Mouse (Mus musculus) midbrain, embryonic 11.5 days (tissue): Measurements from ENCODE around the gene Ahsg. TPM values are rescaled to one million over a fixed set of nuclear protein-coding genes. Genes with fewer than 3 reads are reported as not detected.

Experiments
- ATAC-seq: fragments of 200-750 bp; cut with Nextera tagmentation; 2 replicates; pipeline ENCODE4 v1.8.0; 2017; ENCODE audit warnings: moderate TSS enrichment, moderate library complexity; ENCODE audit not compliant: low FRiP score
- DNase-seq: peaks from one replicate; pipeline ENCODE4 v3.0.0; 2015; ENCODE audit warnings: low spot score; ENCODE audit errors: missing footprints
- H3K27ac ChIP-seq: fragments of 300-500 bp; sonication (generic); 2 replicates; pipeline ENCODE4 v1.5.1; 2014; ENCODE audit warnings: low read depth, low read length
- H3K27me3 ChIP-seq: fragments of 300-500 bp; sonication (generic); 2 replicates; pipeline ENCODE4 v1.6.1; 2014; ENCODE audit warnings: mild to moderate bottlenecking, low read length, moderate library complexity, mixed read lengths; ENCODE audit not compliant: control insufficient read depth, insufficient read depth
- H3K36me3 ChIP-seq: fragments of 300-500 bp; sonication (generic); 2 replicates; pipeline ENCODE4 v1.6.1; 2014; ENCODE audit warnings: mild to moderate bottlenecking, low read length, moderate library complexity, mixed read lengths; ENCODE audit not compliant: control insufficient read depth, insufficient read depth
- H3K4me1 ChIP-seq: fragments of 300-500 bp; sonication (generic); 2 replicates; pipeline ENCODE4 v1.6.1; 2014; ENCODE audit warnings: low read length; ENCODE audit not compliant: control insufficient read depth, insufficient read depth
- H3K4me2 ChIP-seq: fragments of 300-500 bp; sonication (generic); 2 replicates; pipeline ENCODE4 v1.6.1; 2014; ENCODE audit warnings: mild to moderate bottlenecking, moderate library complexity
- H3K4me3 ChIP-seq: fragments of 300-500 bp; sonication (generic); 2 replicates; pipeline ENCODE4 v1.5.1; 2014; ENCODE audit warnings: low read depth, low read length
- H3K9ac ChIP-seq: fragments of 300-500 bp; sonication (generic); 2 replicates; pipeline ENCODE4 v1.6.1; 2014; ENCODE audit warnings: low read length
- H3K9me3 ChIP-seq: fragments of 300-500 bp; sonication (generic); 2 replicates; pipeline ENCODE4 v1.6.1; 2016; ENCODE audit warnings: low read length; ENCODE audit not compliant: control insufficient read depth
- WGBS: fragments of 180-500 bp; shearing (Covaris S2); extraction: QIAGEN DNeasy Blood & Tissue Kit; methylation state at CpG from one replicate; pipeline ENCODE4 v1.1.7; 2014; 5-methylcytosine and 5-hydroxymethylcytosine counted together
- polyA plus RNA-seq: library from polyadenylated mRNA; unstranded; fragments of >200 nt; fragmentation: Nextera tagmentation; extraction: Ambion mirVana; gene quantifications from 2 replicates; pipeline ENCODE4 v1.2.1, GENCODE M21; 2014

Ahsg gene
- polyA plus RNA-seq, 1 experiment from 2014 or later, result 0.14 TPM

DNA sequence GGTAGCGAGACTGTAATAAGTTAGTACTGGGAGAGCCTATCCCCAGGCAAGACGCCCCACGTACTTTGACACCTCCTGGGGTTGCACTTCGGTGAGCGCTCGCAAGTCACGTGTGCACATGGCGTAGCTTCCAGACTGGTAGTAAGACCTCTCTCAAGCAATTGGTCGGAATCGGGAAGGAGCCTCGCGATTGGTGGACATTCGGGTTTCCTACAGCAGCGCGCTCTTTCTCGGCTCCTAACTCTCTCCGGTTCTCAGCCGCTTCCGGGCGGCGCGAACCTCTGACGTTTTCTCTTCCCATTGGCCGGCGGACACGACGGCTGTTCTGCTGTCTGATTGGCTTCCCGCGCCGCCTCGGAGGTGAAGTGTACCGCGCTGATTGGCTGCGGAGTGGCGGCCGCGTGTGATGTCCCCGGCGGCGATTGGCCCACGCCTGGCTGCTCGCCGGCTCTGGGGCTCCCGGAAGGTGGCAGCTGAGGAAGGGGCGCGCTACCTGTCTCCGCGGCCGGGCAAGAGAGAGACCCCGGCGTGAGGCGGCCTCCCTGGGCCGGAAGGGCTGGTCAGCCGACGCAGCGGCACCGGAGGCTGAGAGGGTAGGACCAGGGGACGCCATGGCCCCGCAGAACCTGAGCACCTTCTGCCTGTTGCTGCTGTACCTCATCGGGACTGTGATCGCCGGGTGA lies 33.5 kb upstream of the Ahsg start, which contains the start of the genes Tbccd1 and Dnajb11:
Gene Tbccd1 (minus strand): TSS at position 239 of the 683 bp plus-strand sequence.
Gene Dnajb11 (plus strand): TSS at position 415 of the 683 bp plus-strand sequence.
- Histone ChIP-seq H3K36me3 (peaks cover under 1% of the 10 kb centered on the region; the same call in 1 of the 2 replicates), H3K4me2 (peak within 1 kb of the TSS; percentile 87), H3K27ac (no peak within 1 kb of the TSS), H3K4me3 (peak within 1 kb of the TSS; percentile 91), H3K4me1 (peaks cover 12% of the 10 kb centered on the region), H3K9ac (peak within 1 kb of the TSS; percentile 88), H3K27me3 (no peaks in the 10 kb centered on the region; the same call in 1 of the 2 replicates), H3K9me3 (no peaks in the 10 kb centered on the region)
- ATAC-seq (peak; percentile 100), DNase-seq (peak; percentile 99)
- WGBS, result under 1% methylated on average over 62 of the region's 62 CpGs

DNA sequence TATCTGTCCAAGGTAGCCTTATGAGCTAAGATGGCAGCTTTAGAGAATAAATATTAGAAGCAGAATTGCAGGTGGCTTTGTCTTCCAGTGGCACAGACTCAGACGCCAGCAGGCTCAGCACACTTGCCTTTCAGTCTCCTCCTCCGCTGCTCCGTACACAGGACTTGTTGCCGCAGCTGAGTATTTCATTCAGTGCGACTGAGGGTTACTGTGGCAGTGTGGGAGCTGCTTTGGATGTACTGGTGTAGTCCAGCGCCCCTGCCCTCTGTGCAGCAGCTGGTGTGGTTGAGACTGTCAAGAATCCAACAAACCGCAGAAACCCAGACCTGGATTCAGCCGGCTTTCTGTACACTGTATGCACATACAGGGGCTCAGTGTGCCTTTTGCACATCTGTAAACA lies 18.7 kb upstream of the Ahsg start:
- peak; percentile 66 for DNase-seq
- no peaks in the 10 kb centered on the region for H3K27me3 ChIP-seq
- WGBS, result 91% methylated on average over 8 of the region's 8 CpGs
- no peak for ATAC-seq
- no peak overlapping the region for H3K9ac ChIP-seq
- no peak overlapping the region for H3K27ac ChIP-seq
- no peaks in the 10 kb centered on the region for H3K4me1 ChIP-seq
- H3K4me3 ChIP-seq, result no peak overlapping the region
- H3K9me3 ChIP-seq, result no peaks in the 10 kb centered on the region
- peaks cover 24% of the 10 kb centered on the region for H3K36me3 ChIP-seq
- no peak overlapping the region for H3K4me2 ChIP-seq

DNA sequence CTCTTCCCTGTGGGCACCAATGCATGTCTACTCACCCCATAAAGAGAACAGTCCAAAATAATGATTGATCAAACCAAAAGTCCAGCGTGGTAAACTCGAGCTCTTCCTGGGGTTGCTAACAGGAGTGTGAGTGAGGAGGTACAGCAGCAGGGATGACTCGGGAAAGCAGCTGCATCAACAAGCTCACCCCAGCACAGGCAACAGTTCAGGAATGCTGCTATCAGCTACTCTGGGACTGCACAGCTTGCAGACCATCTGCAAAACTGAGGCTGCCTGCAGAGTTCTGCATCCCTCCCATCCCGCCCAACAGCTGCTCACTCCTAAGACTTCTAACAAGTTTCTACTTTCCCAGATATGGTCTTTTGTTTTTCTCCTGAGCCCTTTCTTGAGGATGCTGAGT lies 17.7 kb upstream of the Ahsg start:
- no peak overlapping the region for H3K4me3 ChIP-seq
- no peak for ATAC-seq
- no peaks in the 10 kb centered on the region for H3K9me3 ChIP-seq
- no peaks in the 10 kb centered on the region for H3K27me3 ChIP-seq
- 86% methylated on average over 4 of the region's 4 CpGs for WGBS
- no peak overlapping the region for H3K9ac ChIP-seq
- peak; percentile 51 for DNase-seq
- no peak overlapping the region for H3K4me2 ChIP-seq
- H3K4me1 ChIP-seq, result no peaks in the 10 kb centered on the region
- H3K27ac ChIP-seq, result no peak overlapping the region
- H3K36me3 ChIP-seq, result peaks cover 24% of the 10 kb centered on the region

DNA sequence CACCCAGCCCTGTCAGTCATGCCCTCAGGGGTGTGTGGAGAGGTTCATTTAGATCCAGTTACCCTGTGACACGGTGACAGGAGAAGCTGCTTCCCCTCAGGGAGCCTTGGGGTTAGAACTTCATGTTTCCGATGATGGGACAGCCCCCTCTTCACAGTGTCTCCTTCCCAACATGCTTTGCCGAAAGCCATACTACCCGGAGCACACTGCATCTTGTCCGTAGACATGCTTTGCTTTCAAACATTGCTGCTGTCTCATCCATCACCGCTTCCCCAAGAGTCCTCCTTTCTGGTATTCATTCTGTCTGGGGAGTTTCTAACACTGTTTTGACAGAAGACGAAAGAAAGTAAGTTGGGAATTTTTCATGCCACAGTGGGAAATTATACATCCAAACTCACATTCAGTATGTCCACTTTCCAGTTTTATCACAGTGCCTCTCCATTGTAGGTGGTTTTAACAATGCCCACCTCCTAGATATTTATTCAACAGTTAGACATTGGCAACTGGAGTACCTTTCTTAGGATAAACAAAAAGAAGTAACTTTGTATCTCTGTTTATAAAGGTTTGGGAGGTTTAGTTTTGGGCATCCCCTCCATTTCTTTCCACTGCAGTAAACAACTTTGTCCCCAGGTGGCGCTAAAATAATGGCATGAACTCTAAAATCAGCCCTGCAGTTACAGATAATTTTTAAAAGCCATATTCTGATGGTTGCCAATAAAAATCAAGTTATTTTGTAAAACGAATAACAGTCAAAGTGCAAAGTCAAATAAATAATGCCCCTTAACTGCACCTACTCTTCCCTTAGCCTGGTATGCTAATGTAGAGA lies 14.6 kb upstream of the Ahsg start:
- H3K9ac ChIP-seq, result no peak overlapping the region
- WGBS, result 59% methylated on average over 9 of the region's 9 CpGs
- H3K27me3 ChIP-seq, result no peaks in the 10 kb centered on the region
- H3K4me2 ChIP-seq, result no peak overlapping the region
- no peak for ATAC-seq
- H3K4me3 ChIP-seq, result no peak overlapping the region
- no peaks in the 10 kb centered on the region for H3K9me3 ChIP-seq
- no peak overlapping the region for H3K27ac ChIP-seq
- H3K4me1 ChIP-seq, result peaks cover 7% of the 10 kb centered on the region
- DNase-seq, result peak; percentile 93
- H3K36me3 ChIP-seq, result peaks cover 3% of the 10 kb centered on the region; the same call in 1 of the 2 replicates

DNA sequence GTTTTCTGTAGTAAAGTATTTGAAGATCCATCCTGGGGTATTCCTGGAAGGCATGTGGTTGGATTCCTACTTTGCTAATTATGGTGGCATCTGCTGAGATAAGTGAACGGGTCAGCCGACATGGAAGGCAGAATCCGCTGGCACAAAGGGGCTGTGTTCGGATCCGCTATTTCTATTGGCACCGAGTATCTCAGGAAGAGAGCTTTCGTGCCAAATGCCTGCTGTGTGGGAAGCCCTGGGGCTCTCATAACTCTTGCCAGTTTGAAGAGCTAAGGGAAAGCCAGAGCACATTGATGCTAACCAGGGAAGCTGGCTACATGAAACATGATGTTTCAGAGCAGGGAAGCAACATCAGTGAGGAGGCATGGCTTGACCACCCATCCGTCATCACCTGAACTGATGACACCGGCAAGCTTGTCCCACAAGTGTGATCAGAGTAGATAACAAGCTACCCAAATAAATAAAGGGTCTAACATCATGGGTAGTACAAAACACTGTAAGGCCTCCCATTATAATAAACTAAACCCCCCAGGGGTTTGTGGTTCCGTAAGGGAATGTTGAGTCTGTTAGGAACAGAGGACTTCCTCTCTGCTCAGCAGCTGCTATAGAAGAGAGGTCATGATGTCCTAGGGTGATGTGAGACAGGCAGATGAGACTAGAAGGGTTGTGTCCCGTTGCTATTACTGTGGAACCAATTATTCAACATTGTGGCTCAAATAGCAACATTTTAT lies 13.3 kb upstream of the Ahsg start:
- H3K9ac ChIP-seq, result no peak overlapping the region
- no peak overlapping the region for H3K4me3 ChIP-seq
- no peak overlapping the region for H3K4me2 ChIP-seq
- H3K27me3 ChIP-seq, result no peaks in the 10 kb centered on the region
- H3K4me1 ChIP-seq, result peaks cover 7% of the 10 kb centered on the region
- no peaks in the 10 kb centered on the region for H3K9me3 ChIP-seq
- H3K27ac ChIP-seq, result no peak overlapping the region
- 82% methylated on average over 11 of the region's 11 CpGs for WGBS
- ATAC-seq, result no peak
- no peaks in the 10 kb centered on the region for H3K36me3 ChIP-seq
- no peak for DNase-seq

- H3K4me3 ChIP-seq, result no peak overlapping the region
- no peaks in the 10 kb centered on the region for H3K36me3 ChIP-seq
- no peak overlapping the region for H3K9ac ChIP-seq
- H3K4me1 ChIP-seq, result peaks cover 7% of the 10 kb centered on the region
- WGBS, result 80% methylated on average over 7 of the region's 7 CpGs
- no peak for DNase-seq
- ATAC-seq, result no peak
- H3K4me2 ChIP-seq, result no peak overlapping the region
- no peaks in the 10 kb centered on the region for H3K27me3 ChIP-seq
- H3K9me3 ChIP-seq, result no peaks in the 10 kb centered on the region
- H3K27ac ChIP-seq, result no peak overlapping the region
These were observed 12.4 kb upstream of the Ahsg start for GRCm38 (mm10) chr16:22878716-22879115.

- Histone ChIP-seq H3K9me3 (no peaks in the 10 kb centered on the region), H3K27me3 (no peaks in the 10 kb centered on the region), H3K9ac (no peak overlapping the region), H3K4me2 (no peak overlapping the region), H3K36me3 (no peaks in the 10 kb centered on the region), H3K4me3 (no peak overlapping the region), H3K4me1 (peaks cover 7% of the 10 kb centered on the region), H3K27ac (no peak overlapping the region)
- WGBS, result 61% methylated on average over 7 of the region's 7 CpGs
- DNase-seq (no peak), ATAC-seq (no peak)
These were observed 11.0 kb upstream of the Ahsg start for GRCm38 (mm10) chr16:22879945-22880595.

GRCm38 (mm10) chr16:22880900-22881299 lies 10.2 kb upstream of the Ahsg start:
- Histone ChIP-seq H3K4me2 (no peak overlapping the region), H3K36me3 (no peaks in the 10 kb centered on the region), H3K4me1 (peaks cover 7% of the 10 kb centered on the region), H3K27ac (no peak overlapping the region), H3K27me3 (no peaks in the 10 kb centered on the region), H3K9ac (no peak overlapping the region), H3K9me3 (no peaks in the 10 kb centered on the region), H3K4me3 (no peak overlapping the region)
- ATAC-seq (no peak), DNase-seq (no peak)
- 8% methylated on average over 6 of the region's 6 CpGs for WGBS
